8 mouse cellular contexts compared by ENCODE assay signal in genomic region chr5:52741391-52742111, GRCm38 (mm10). TPM values are rescaled to one million over a fixed set of nuclear protein-coding genes. Genes with fewer than 3 reads are reported as not detected.
DNase-seq lines count a peak whose midpoint lies in the region; ATAC-seq and TF ChIP-seq lines count a peak whose summit lies in the region.

Pi4k2b (plus strand) TSS chr5:52741574.

- TF ChIP-seq POLR2A in embryonic fibroblast, embryonic 13.5 days (IDR thresholded peaks at IDR 0.05; ENCODE audit: low read depth, low read length) = peak; percentile 70

- DNase-seq in 416B (ENCODE audit: low read depth) = peak; percentile 88
- DNase-seq in adrenal gland, postnatal 4 days (ENCODE audit: low spot score in 2 of 2) = peak; percentile 65 to 71
- peak; percentile 77 for DNase-seq in naive thymus-derived CD4-positive, alpha-beta T cell, adult 2 months (ENCODE audit: low read depth)
- DNase-seq in splenic B cell, adult 2 months (ENCODE audit: low read depth, low spot score) = peak; percentile 87

- ATAC-seq in heart, embryonic 11.5 days (replicated peaks; ENCODE audit: insufficient number of reproducible peaks, low FRiP score, low TSS enrichment) = peak; percentile 92
- peak; percentile 96 for ATAC-seq in kidney, embryonic 16.5 days (ENCODE audit: low FRiP score, low TSS enrichment)
- peak; percentile 96 for ATAC-seq in liver, embryonic 12.5 days

- peak within 1 kb of the TSS; percentile 83 for H3K9ac ChIP-seq in heart, embryonic 11.5 days (ENCODE audit: low read depth, low read length)
- H3K9ac ChIP-seq in kidney, embryonic 16.5 days (replicated peaks; ENCODE audit: low read length) = peak within 1 kb of the TSS; percentile 90
- peak within 1 kb of the TSS; percentile 90 for H3K9ac ChIP-seq in liver, embryonic 12.5 days

- H3K4me1 ChIP-seq in embryonic fibroblast, embryonic 13.5 days (ENCODE audit: control insufficient read depth, insufficient read depth, low read length) = no peaks in the 10 kb centered on the region
- H3K4me1 ChIP-seq in heart, embryonic 11.5 days (ENCODE audit: control insufficient read depth, insufficient read depth, low read length) = 0 out of 2 replicates have a peak, but pooled peaks cover 2% of the 10 kb centered on the region
- H3K4me1 ChIP-seq in kidney, embryonic 16.5 days (ENCODE audit: insufficient read depth, low read length) = peaks cover 9% of the 10 kb centered on the region
- H3K4me1 ChIP-seq in liver, embryonic 12.5 days = peaks cover 22% of the 10 kb centered on the region

- H3K36me3 ChIP-seq in heart, embryonic 11.5 days (ENCODE audit: control insufficient read depth, insufficient read depth, low read length) = no peaks in the 10 kb centered on the region
- 0 out of 2 replicates have a peak, but pooled peaks cover 6% of the 10 kb centered on the region for H3K36me3 ChIP-seq in kidney, embryonic 16.5 days (ENCODE audit: insufficient read depth, low read length)
- peaks cover 6% of the 10 kb centered on the region; the same call in 1 of the 2 replicates for H3K36me3 ChIP-seq in liver, embryonic 12.5 days
- H3K36me3 ChIP-seq in splenic B cell, adult 2 months (ENCODE audit: control insufficient read depth, insufficient read depth, low read length, poor library complexity, severe bottlenecking) = no peaks in the 10 kb centered on the region; the same call in 1 of the 2 replicates

- no peaks in the 10 kb centered on the region for H3K27me3 ChIP-seq in heart, embryonic 11.5 days (ENCODE audit: control insufficient read depth, insufficient read depth, low read length)
- H3K27me3 ChIP-seq in kidney, embryonic 16.5 days (ENCODE audit: insufficient read depth, low read length) = no peaks in the 10 kb centered on the region
- no peaks in the 10 kb centered on the region; the same call in 1 of the 2 replicates for H3K27me3 ChIP-seq in liver, embryonic 12.5 days (replicated peaks)
- H3K27me3 ChIP-seq in splenic B cell, adult 2 months (ENCODE audit: control insufficient read depth, insufficient read depth, low read length, poor library complexity, severe bottlenecking) = no peaks in the 10 kb centered on the region

- H3K4me2 ChIP-seq in heart, embryonic 11.5 days = peak within 1 kb of the TSS; percentile 69
- H3K4me2 ChIP-seq in kidney, embryonic 16.5 days (replicated peaks; ENCODE audit: low read depth, low read length) = peak within 1 kb of the TSS; percentile 67
- peak within 1 kb of the TSS; percentile 78 for H3K4me2 ChIP-seq in liver, embryonic 12.5 days

- no peak for TF ChIP-seq CTCF in embryonic fibroblast, embryonic 13.5 days (IDR thresholded peaks at IDR 0.05; ENCODE audit: borderline replicate concordance, insufficient read depth, low read length)

- 1% methylated on average over 47 of the region's 75 CpGs for WGBS in heart, embryonic 11.5 days (ENCODE audit: insufficient replicate concordance)
- WGBS in kidney, embryonic 16.5 days = under 1% methylated on average over 46 of the region's 75 CpGs
- under 1% methylated on average over 67 of the region's 75 CpGs for WGBS in liver, embryonic 12.5 days (ENCODE audit: insufficient replicate concordance)

- H3K9me3 ChIP-seq in heart, embryonic 11.5 days (replicated peaks; ENCODE audit: control insufficient read depth, low read length) = no peaks in the 10 kb centered on the region
- H3K9me3 ChIP-seq in kidney, embryonic 16.5 days (ENCODE audit: low read length) = no peaks in the 10 kb centered on the region
- H3K9me3 ChIP-seq in liver, embryonic 12.5 days (replicated peaks) = no peaks in the 10 kb centered on the region

- peak within 1 kb of the TSS; percentile 15; the same call in 1 of the 2 replicates for H3K27ac ChIP-seq in embryonic fibroblast, embryonic 13.5 days (ENCODE audit: insufficient read depth, low read length)
- peak within 1 kb of the TSS; percentile 36 for H3K27ac ChIP-seq in heart, embryonic 11.5 days (ENCODE audit: low read depth, low read length)
- H3K27ac ChIP-seq in kidney, embryonic 16.5 days (ENCODE audit: low read length) = peak within 1 kb of the TSS; percentile 78
- H3K27ac ChIP-seq in liver, embryonic 12.5 days = peak within 1 kb of the TSS; percentile 87

- peak within 1 kb of the TSS; percentile 98 for H3K4me3 ChIP-seq in embryonic fibroblast, embryonic 13.5 days (ENCODE audit: insufficient read depth, low read length)
- peak within 1 kb of the TSS; percentile 67 for H3K4me3 ChIP-seq in heart, embryonic 11.5 days (ENCODE audit: low read depth, low read length)
- peak within 1 kb of the TSS; percentile 88 for H3K4me3 ChIP-seq in kidney, embryonic 16.5 days (ENCODE audit: low read length)
- peak within 1 kb of the TSS; percentile 81 for H3K4me3 ChIP-seq in liver, embryonic 12.5 days

RNA-seq across cellular contexts. Expression of gene Pi4k2b, which starts in this region (rescaled TPM):
- total RNA-seq in adrenal gland, postnatal 4 days (2021) = 10 to 100 TPM; 12.7 to 16.0 TPM
- polyA plus RNA-seq in embryonic fibroblast, embryonic 13.5 days (2011; ENCODE audit: insufficient read length, low read depth, missing spikeins) = 25.7 and 28.1 TPM in 2 replicates
- polyA plus RNA-seq in heart, embryonic 11.5 days (2014; fragmentation: Nextera tagmentation; extraction: Ambion mirVana) = 9.6 and 11.8 TPM in 2 replicates
- polyA plus RNA-seq in kidney, embryonic 16.5 days (2015; fragmentation: Nextera tagmentation; extraction: Ambion mirVana) = 19.4 and 21.9 TPM in 2 replicates
- 25.3 and 26.3 TPM in 2 replicates for polyA plus RNA-seq in liver, embryonic 12.5 days (2016; fragmentation: Nextera tagmentation; extraction: Ambion mirVana)

Comparison
In these comparisons a context has a peak if more than half of its experiments do, and no peak if none do; other contexts are left out.
1. Peak in every context shown above with its lines: DNase-seq, ATAC-seq, H3K4me3 ChIP-seq and H3K27ac ChIP-seq.
2. H3K27ac ChIP-seq: peak in every context shown above with its lines; median percentile 87 in liver, embryonic 12.5 days; 78 in kidney, embryonic 16.5 days; 36 in heart, embryonic 11.5 days; 15 in embryonic fibroblast, embryonic 13.5 days.